Mouse (Mus musculus) myocyte (in vitro differentiated cells): ENCODE data around the gene Zcchc9. TPM values are rescaled to one million over a fixed set of nuclear protein-coding genes. Genes with fewer than 3 reads are reported as not detected.

Source experiments
- H3K27me3 ChIP-seq: one replicate; pipeline ENCODE4 v1.6.1; 2011; ENCODE audit not compliant: control insufficient read depth, insufficient read depth, insufficient read length
- H3K36me3 ChIP-seq: one replicate; pipeline ENCODE4 v1.6.1; 2011; ENCODE audit not compliant: control insufficient read depth, insufficient read depth
- H3K4me2 ChIP-seq: one replicate; pipeline ENCODE4 v1.6.1; 2011; ENCODE audit warnings: low read depth, control low read depth
- H3K4me3 ChIP-seq: one replicate; pipeline ENCODE4 v1.5.1; 2011; ENCODE audit warnings: mild to moderate bottlenecking, control low read depth, moderate library complexity
- H3K79me2 ChIP-seq: one replicate; pipeline ENCODE4 v1.6.1; 2011; ENCODE audit not compliant: control insufficient read depth, insufficient read depth
- H3ac ChIP-seq: one replicate; pipeline ENCODE4 v1.6.1; 2011; ENCODE audit not compliant: control insufficient read depth, insufficient read length
- CEBPB ChIP-seq: IDR thresholded peaks from 2 replicates; pipeline ENCODE4 v1.6.1; 2011; ENCODE audit warnings: mild to moderate bottlenecking, moderate library complexity; ENCODE audit not compliant: poor library complexity, insufficient read depth, severe bottlenecking
- E2F4 ChIP-seq: IDR thresholded peaks from one replicate; pipeline ENCODE4 v1.6.1; 2011; ENCODE audit warnings: mild to moderate bottlenecking, control low read depth, moderate library complexity; ENCODE audit not compliant: insufficient read depth
- MAX ChIP-seq: IDR thresholded peaks from one replicate; pipeline ENCODE4 v1.6.1; 2011; ENCODE audit warnings: low read depth, mild to moderate bottlenecking, control low read depth
- MYOD1 ChIP-seq, 3 experiments: IDR thresholded peaks; one replicate each; pipeline ENCODE4 v1.6.1; 2011; ENCODE audit warnings: control low read depth in 2 of 3, low read depth in 2 of 3, mild to moderate bottlenecking in 2 of 3, moderate library complexity in 1 of 3; ENCODE audit not compliant: insufficient read length in 2 of 3, control insufficient read depth in 1 of 3
- MYOG ChIP-seq, 3 experiments: IDR thresholded peaks; one replicate each; pipeline ENCODE4 v1.6.1; 2011; ENCODE audit warnings: control low read depth in 2 of 3, low read depth in 2 of 3, mild to moderate bottlenecking in 2 of 3; ENCODE audit not compliant: insufficient read length in 2 of 3, control insufficient read depth in 1 of 3, insufficient read depth in 1 of 3
- POLR2A ChIP-seq: IDR thresholded peaks from one replicate; pipeline ENCODE4 v1.6.1; 2011; ENCODE audit warnings: low read depth, mild to moderate bottlenecking, control low read depth, moderate library complexity; ENCODE audit not compliant: insufficient read length
- POLR2AphosphoS2 ChIP-seq: IDR thresholded peaks from one replicate; pipeline ENCODE4 v1.6.1; 2011; ENCODE audit warnings: low read depth, control low read depth; ENCODE audit not compliant: insufficient read length
- REST ChIP-seq: IDR thresholded peaks from one replicate; pipeline ENCODE4 v1.6.1; 2011; ENCODE audit warnings: mild to moderate bottlenecking, control low read depth, moderate library complexity; ENCODE audit not compliant: insufficient read depth, insufficient read length
- SRF ChIP-seq: IDR thresholded peaks from one replicate; pipeline ENCODE4 v1.6.1; 2011; ENCODE audit warnings: low read depth; ENCODE audit not compliant: control insufficient read depth, insufficient read length
- TCF12 ChIP-seq: IDR thresholded peaks from one replicate; pipeline ENCODE4 v1.6.1; 2011; ENCODE audit warnings: mild to moderate bottlenecking, control low read depth; ENCODE audit not compliant: poor library complexity, insufficient read depth, severe bottlenecking
- TCF3 ChIP-seq: IDR thresholded peaks from one replicate; pipeline ENCODE4 v1.6.1; 2011; ENCODE audit warnings: low read depth, control low read depth; ENCODE audit not compliant: insufficient read length
- USF1 ChIP-seq: IDR thresholded peaks from one replicate; pipeline ENCODE4 v1.6.1; 2011; ENCODE audit warnings: low read depth, mild to moderate bottlenecking, control low read depth, moderate library complexity
- polyA plus RNA-seq: library from polyadenylated mRNA; unstranded; fragments of >200 nt; fragmentation: generic; extraction: Trizol; gene quantifications from one replicate; pipeline ENCODE4 v1.2.1, GENCODE M21; 2012; ENCODE audit warnings: missing spikeins

Gene Zcchc9
- polyA plus RNA-seq, 1 experiment = 12.1 TPM

GRCm38 (mm10) chr13:91754762-91755161, 52.7 kb downstream of the Zcchc9 start:
- Histone ChIP-seq H3ac (no peak overlapping the region), H3K4me2 (no peak overlapping the region), H3K79me2 (no peaks in the 10 kb centered on the region), H3K27me3 (no peaks in the 10 kb centered on the region), H3K4me3 (no peak overlapping the region), H3K36me3 (no peaks in the 10 kb centered on the region)
- TF ChIP-seq POLR2AphosphoS2 (no peak), REST (no peak), E2F4 (no peak), MYOG (IDR thresholded peaks at IDR 0.05; ENCODE audit: control insufficient read depth in 1 of 3, insufficient read depth in 1 of 3, insufficient read length in 2 of 3, low read depth in 2 of 3) (no peak), MYOD1 (IDR thresholded peaks at IDR 0.05; ENCODE audit: control insufficient read depth in 1 of 3, insufficient read length in 2 of 3, low read depth in 2 of 3) (no peak), CEBPB (no peak), TCF3 (no peak), USF1 (no peak), MAX (no peak), SRF (no peak), POLR2A (no peak), TCF12 (no peak)

- Histone ChIP-seq H3K4me3 (no peak overlapping the region), H3K79me2 (no peaks in the 10 kb centered on the region), H3K36me3 (no peaks in the 10 kb centered on the region), H3ac (no peak overlapping the region), H3K4me2 (peak overlapping the region; percentile 7), H3K27me3 (no peaks in the 10 kb centered on the region)
- TF ChIP-seq MYOD1 (IDR thresholded peaks at IDR 0.05; ENCODE audit: control insufficient read depth in 1 of 3, insufficient read length in 2 of 3, low read depth in 2 of 3) = peak in 2 of 3 experiments; percentile 73 to 81
- TF ChIP-seq POLR2AphosphoS2 = no peak
- no peak for TF ChIP-seq MAX
- TF ChIP-seq MYOG (IDR thresholded peaks at IDR 0.05; ENCODE audit: control insufficient read depth in 1 of 3, insufficient read depth in 1 of 3, insufficient read length in 2 of 3, low read depth in 2 of 3) = peak in 2 of 3 experiments; percentile 30 to 40
- TF ChIP-seq CEBPB = no peak
Observed at GRCm38 (mm10) chr13:91753724-91754123, 53.8 kb downstream of the Zcchc9 start.

- no peaks in the 10 kb centered on the region for H3K36me3 ChIP-seq
- TF ChIP-seq SRF (no peak), MAX (no peak), MYOD1 (IDR thresholded peaks at IDR 0.05; ENCODE audit: control insufficient read depth in 1 of 3, insufficient read length in 2 of 3, low read depth in 2 of 3) (no peak), POLR2A (no peak), USF1 (no peak), POLR2AphosphoS2 (no peak)
- no peaks in the 10 kb centered on the region for H3K27me3 ChIP-seq
- H3K4me2 ChIP-seq = no peak overlapping the region
- no peaks in the 10 kb centered on the region for H3K79me2 ChIP-seq
- no peak overlapping the region for H3ac ChIP-seq
- no peak overlapping the region for H3K4me3 ChIP-seq
Observed at GRCm38 (mm10) chr13:91749981-91750380, 57.5 kb downstream of the Zcchc9 start.

GRCm38 (mm10) chr13:91748401-91748800, 59.1 kb downstream of the Zcchc9 start:
- no peak overlapping the region for H3K4me2 ChIP-seq
- H3K36me3 ChIP-seq = no peaks in the 10 kb centered on the region
- TF ChIP-seq SRF (no peak), CEBPB (no peak), MAX (no peak), POLR2AphosphoS2 (no peak), USF1 (no peak), E2F4 (no peak), TCF3 (no peak), MYOD1 (IDR thresholded peaks at IDR 0.05; ENCODE audit: control insufficient read depth in 1 of 3, insufficient read length in 2 of 3, low read depth in 2 of 3) (no peak), TCF12 (no peak), POLR2A (no peak), REST (no peak), MYOG (IDR thresholded peaks at IDR 0.05; ENCODE audit: control insufficient read depth in 1 of 3, insufficient read depth in 1 of 3, insufficient read length in 2 of 3, low read depth in 2 of 3) (no peak)
- no peak overlapping the region for H3ac ChIP-seq
- no peaks in the 10 kb centered on the region for H3K79me2 ChIP-seq
- no peak overlapping the region for H3K4me3 ChIP-seq
- no peaks in the 10 kb centered on the region for H3K27me3 ChIP-seq

Other genes starting within 250 kb of the Zcchc9 start
- gene Acot12, start 66.2 kb downstream of the Zcchc9 start, polyA plus RNA-seq = 0.13 TPM
- 18.1 TPM for gene Ckmt2, start 69.2 kb upstream of the Zcchc9 start, polyA plus RNA-seq